Mouse (Mus musculus): ENCODE data around the gene Cirbp.

Cirbp gene

DNA sequence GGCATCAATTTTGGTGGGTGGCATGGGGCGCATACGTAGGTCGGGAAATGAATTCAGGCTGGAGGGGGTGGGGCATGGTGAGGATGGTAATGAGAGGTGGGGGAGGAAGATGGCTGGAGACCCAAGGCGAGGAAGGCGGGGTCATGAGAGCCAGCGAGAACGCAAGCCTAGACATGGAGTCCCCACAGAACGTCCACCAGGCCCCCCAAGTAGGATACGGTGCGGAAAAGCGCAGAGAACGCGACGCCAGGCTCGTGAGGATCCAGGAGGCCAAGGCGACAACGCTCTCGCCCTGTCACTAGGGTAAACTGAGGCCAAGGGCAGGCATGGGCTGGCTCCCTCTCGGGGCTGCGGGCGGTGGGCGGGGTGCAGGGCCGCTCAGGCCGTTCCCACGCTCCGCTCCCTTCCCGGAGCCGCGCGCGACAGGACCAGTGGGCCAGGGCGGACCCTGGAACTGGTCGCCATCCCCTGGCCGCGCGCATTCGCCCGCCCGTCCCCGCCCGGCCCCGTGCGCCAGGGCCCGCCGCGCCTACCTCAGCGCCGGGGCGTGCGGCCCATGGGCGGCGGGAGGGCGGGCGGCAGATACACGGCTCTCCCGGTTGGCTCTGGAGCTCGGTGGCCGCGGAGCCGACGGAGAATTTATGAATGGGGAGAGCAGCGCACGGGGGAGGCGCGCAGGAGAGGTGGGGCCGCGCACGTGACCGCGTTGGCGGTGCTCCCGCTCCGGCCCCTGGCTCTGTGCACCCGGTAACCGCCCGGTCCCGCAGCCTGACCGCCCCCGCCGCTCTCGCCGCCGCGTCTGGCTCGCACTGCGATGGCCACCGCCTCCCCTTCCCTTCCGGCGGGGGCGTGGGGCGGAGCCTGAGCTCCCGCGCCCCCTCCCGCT, 27.0 kb upstream of the Cirbp start, which contains the start of gene Atp5d:
TSS of gene Atp5d (plus strand) at position 80 of the 886 bp plus-strand sequence.
- DNase-seq = peak; percentile 80

GRCm38 (mm10) chr10:80139439-80139775, 26.4 kb upstream of the Cirbp start:
- DNase-seq = no peak

DNA sequence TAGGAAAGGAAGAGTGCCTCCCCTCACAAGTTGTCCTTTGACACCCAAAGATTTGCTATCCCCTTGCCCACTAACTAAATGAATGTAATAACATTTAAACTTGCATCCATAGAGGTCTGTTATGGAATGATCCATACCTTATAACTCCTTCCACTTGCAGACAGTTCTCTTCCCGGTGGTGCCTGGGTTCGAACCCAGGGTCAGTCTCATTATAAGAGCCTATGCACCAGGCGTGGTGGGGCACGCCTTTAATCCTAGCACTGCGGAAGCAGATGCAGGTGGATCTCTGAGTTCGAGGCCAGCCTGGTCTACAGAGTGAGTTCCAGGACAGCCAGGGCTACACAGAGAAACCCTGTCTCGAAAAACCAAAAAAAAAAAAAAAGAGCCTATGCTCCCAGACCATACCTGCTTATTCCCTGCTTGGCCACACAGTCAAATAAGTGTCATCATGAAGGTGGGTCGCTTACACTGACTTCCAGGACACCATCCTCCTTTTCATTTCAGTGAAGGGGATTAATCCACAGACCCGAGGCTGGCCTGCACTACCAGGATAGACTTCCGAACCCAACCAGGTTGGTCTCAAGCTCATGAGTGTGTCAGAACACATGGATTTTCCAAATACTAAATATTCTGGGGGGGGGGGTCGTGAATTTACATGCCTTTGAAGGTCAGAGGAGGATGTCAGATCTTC, 25.7 kb upstream of the Cirbp start:
- no peak for DNase-seq

DNA sequence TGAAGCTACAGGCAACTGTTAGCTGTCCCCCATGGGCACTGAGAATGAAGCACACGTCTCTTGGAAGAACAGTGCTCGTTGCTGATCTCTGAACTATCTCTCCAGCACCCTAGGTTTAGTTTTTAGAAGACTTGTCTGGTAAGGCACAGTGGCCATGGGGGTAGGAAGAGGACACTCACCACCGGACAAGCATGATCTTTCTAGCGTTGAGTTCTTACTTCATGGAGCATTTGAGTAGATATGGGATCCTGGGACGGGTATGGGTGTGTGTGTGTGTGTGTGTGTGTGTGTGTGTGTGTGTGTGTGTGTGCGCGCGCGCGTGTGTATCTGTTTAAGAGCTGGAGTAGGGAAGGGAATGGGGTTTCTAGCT, 25.1 kb upstream of the Cirbp start, which contains the start of gene Cbarp:
TSS of gene Cbarp (minus strand) at position 170 of the 370 bp plus-strand sequence.
- DNase-seq = no peak

- peak; percentile 97 for DNase-seq
These were observed 24.5 kb upstream of the Cirbp start for GRCm38 (mm10) chr10:80141243-80141642.

GRCm38 (mm10) chr10:80141786-80142529, 23.8 kb upstream of the Cirbp start:
- peak; percentile 90 for DNase-seq

GRCm38 (mm10) chr10:80142530-80142925, 23.3 kb upstream of the Cirbp start:
- no peak for DNase-seq

DNA sequence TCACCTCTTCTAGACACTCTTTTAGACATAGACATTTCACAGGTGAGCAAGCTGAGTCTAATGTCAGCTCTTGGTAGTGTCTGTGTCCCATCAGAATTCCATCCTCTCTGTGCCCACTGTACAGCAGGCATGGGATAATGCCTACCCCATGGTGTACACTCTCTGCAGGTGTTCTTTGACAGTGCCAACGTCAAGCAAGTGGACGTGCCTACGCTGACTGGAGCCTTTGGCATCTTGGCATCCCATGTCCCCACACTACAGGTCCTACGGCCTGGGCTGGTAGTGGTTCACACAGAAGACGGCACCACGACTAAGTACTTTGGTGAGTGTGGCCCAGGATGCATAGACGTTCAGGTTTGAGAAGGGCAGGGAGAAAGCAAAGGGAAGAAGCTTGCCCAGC, 22.1 kb upstream of the Cirbp start:
- no peak for DNase-seq

- DNase-seq = no peak
These were observed 21.6 kb upstream of the Cirbp start for GRCm38 (mm10) chr10:80144159-80144558.

DNA sequence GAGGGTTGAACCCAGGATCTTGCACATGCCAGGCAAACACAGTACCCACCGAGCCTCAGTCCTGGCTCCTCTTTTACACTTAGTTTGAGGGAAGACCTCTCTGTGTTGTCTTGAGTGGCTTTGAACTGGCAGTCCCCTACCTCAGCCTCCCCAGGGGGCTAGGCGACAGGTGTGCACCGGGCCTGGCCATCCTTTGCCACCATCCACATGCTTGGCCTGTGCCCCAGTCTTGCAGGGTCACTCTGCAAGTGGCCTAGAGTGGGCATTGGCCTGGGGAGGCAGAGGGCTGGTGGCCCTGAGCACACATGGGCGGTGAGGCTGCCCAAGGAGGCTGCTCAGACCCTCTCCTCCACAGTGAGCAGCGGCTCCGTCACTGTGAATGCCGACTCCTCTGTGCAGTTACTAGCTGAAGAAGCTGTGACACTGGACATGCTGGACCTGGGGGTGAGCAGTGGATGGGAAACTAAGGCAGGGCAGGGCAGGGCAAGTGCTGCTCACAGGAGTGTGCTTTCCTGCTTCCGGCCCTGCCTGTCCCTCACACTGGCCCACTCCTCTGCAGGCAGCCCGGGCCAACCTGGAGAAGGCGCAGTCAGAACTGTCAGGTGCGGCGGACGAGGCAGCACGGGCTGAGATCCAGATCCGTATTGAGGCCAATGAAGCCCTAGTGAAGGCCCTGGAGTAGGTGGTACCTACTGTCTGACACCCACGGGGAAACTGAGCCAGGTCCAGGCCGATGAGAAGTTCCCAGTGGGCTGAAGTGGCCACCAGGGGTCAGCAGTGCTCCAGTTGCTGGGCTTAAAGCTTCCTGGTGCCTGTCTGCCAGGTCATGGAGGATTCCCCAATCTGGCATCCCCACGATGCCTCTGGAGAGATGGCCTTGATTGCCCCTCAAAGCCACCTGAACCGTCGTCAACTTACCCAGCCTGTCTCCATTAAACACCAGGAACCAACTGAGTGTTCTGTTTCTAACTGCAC, 20.6 kb upstream of the Cirbp start:
- peak; percentile 80 for DNase-seq

GRCm38 (mm10) chr10:80145896-80146295, 19.9 kb upstream of the Cirbp start:
- DNase-seq = peak; percentile 37

- peak; percentile 30 for DNase-seq
These were observed 19.2 kb upstream of the Cirbp start for GRCm38 (mm10) chr10:80146568-80147011.

GRCm38 (mm10) chr10:80147146-80147718, 18.6 kb upstream of the Cirbp start:
- DNase-seq = peak; percentile 24

DNA sequence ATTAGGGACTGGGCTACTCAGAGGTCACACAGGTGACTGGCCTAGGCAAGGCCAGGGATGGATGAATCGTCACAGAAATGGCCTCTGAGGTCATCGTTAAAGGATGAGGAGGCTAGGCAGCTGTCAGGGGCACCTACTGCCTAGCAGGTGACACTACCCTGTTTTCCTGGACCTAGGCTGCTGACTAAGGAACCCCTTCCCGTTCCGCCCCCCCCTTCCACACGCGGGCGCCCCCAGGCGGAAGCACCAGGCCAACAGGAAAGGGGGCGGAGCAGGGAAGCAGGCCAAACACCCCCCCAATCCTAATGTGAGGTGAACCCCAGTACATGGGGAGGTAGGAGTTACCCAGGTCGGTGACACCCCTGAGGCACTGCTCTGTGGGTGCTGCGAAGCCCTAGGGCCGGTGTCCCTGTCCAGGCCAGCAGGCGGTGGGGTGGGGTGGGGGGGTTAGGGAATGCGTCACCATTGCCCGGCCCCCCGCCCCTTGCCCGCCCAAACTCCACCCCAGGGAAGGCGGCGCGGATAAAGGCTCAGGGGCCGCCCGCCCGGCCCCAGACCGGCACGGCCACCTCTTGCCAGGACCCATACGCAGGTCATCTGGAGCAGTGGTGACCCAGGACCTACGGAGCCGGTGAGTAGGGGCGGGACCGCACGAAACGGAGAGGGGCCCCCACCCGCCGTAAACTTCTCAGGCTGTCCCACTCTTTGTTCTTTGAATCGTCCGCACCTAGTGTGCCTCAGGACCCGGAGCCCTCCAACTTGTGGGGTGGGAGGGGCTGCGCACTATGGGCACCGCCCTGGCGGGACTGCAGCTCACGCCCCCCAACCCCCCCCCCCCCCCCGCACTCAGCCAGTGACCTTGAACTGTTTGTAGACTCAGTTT, 17.8 kb upstream of the Cirbp start, which contains the start of gene Midn:
TSS of gene Midn (plus strand) at position 554 of the 883 bp plus-strand sequence.
- DNase-seq = peak; percentile 73

DNA sequence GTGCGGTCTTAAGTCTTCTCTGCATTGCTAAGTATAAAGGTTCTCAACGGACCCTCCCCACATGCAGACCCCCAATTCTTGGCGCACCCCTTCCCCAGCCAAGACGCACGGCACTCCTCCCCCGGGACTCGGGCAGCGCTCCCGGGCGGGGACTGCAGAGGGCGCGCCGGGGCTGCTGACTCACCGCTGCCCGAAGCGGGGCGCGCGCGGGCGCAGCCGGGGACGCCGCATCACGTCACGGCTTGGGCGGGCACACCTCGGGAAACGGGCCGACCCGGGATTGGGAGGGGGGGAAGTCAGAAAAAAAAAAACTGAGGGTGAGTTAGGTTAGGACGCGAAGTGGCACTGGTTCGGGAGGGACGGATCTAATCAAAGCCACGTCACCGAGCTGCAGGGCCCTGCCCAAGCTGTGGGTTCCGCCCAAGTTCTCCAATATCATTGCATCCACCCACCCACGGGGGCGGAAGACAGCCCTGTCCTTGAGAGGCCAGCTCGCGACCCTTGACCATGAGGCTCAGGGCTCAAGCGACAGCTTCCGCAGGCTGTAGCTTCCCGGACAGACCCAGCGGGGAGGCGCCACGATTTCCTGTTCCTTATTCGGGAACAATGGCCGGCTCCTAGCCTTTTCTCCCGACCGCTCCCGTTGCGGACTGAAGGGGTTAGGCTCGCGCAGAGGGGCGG, 17.0 kb upstream of the Cirbp start:
- DNase-seq = peak; percentile 95

- peak; percentile 97 for DNase-seq
These were observed 16.2 kb upstream of the Cirbp start for GRCm38 (mm10) chr10:80149291-80150225.

- DNase-seq = peak; percentile 72
These were observed 15.3 kb upstream of the Cirbp start for GRCm38 (mm10) chr10:80150226-80151210.

Measured in right cerebral cortex, postnatal 14 days (tissue).